Mouse (Mus musculus): Measurements from ENCODE around the gene Gsn. TPM values are rescaled to one million over a fixed set of nuclear protein-coding genes. Genes with fewer than 3 reads are reported as not detected.

Gsn gene
- polyA plus RNA-seq, 1 experiment from 2014 or later: 188 TPM

- Histone ChIP-seq H3K4me1 (ENCODE audit: control insufficient read depth, low read depth, low read length) (no peaks in the 10 kb centered on the region; the same call in none of the 2 replicates), H3K9me3 (replicated peaks; ENCODE audit: control insufficient read depth, low read length) (no peaks in the 10 kb centered on the region), H3K27me3 (ENCODE audit: control insufficient read depth, insufficient read depth, low read depth, low read length) (peaks cover 16% of the 10 kb centered on the region), H3K4me2 (ENCODE audit: low read depth, low read length) (no peak overlapping the region), H3K27ac (ENCODE audit: low read length) (no peak overlapping the region), H3K36me3 (ENCODE audit: control insufficient read depth, insufficient read depth) (no peaks in the 10 kb centered on the region), H3K4me3 (ENCODE audit: low read depth, low read length) (no peak overlapping the region), H3K9ac (ENCODE audit: low read depth, low read length) (no peak overlapping the region)
- ATAC-seq (ENCODE audit: low read depth): peak; percentile 19; the same call in 1 of the 2 replicates
- 56% methylated on average over 7 of the region's 7 CpGs for WGBS (ENCODE audit: insufficient replicate concordance)
These were observed 22.4 kb downstream of the Gsn start for GRCm38 (mm10) chr2:35278371-35279210.

GRCm38 (mm10) chr2:35280001-35280400 is 23.8 kb downstream of the Gsn start:
- peak; percentile 68 for ATAC-seq (ENCODE audit: low read depth)
- H3K4me1 ChIP-seq (ENCODE audit: control insufficient read depth, low read depth, low read length): no peaks in the 10 kb centered on the region; the same call in none of the 2 replicates
- WGBS (ENCODE audit: insufficient replicate concordance): 48% methylated on average over 3 of the region's 3 CpGs
- H3K4me3 ChIP-seq (ENCODE audit: low read depth, low read length): no peak overlapping the region
- H3K36me3 ChIP-seq (ENCODE audit: control insufficient read depth, insufficient read depth): no peaks in the 10 kb centered on the region
- H3K9ac ChIP-seq (ENCODE audit: low read depth, low read length): no peak overlapping the region
- no peaks in the 10 kb centered on the region for H3K9me3 ChIP-seq (replicated peaks; ENCODE audit: control insufficient read depth, low read length)
- no peak overlapping the region for H3K4me2 ChIP-seq (ENCODE audit: low read depth, low read length)
- H3K27me3 ChIP-seq (ENCODE audit: control insufficient read depth, insufficient read depth, low read depth, low read length): peaks cover 16% of the 10 kb centered on the region
- H3K27ac ChIP-seq (ENCODE audit: low read length): no peak overlapping the region

- Histone ChIP-seq H3K9me3 (replicated peaks; ENCODE audit: control insufficient read depth, low read length) (no peaks in the 10 kb centered on the region), H3K4me3 (ENCODE audit: low read depth, low read length) (peak overlapping the region; percentile 50), H3K36me3 (ENCODE audit: control insufficient read depth, insufficient read depth) (no peaks in the 10 kb centered on the region; the same call in 1 of the 2 replicates), H3K9ac (ENCODE audit: low read depth, low read length) (peak overlapping the region; percentile 25; the same call in 1 of the 2 replicates), H3K4me1 (ENCODE audit: control insufficient read depth, low read depth, low read length) (no peaks in the 10 kb centered on the region; the same call in none of the 2 replicates), H3K27ac (ENCODE audit: low read length) (no peak overlapping the region), H3K27me3 (ENCODE audit: control insufficient read depth, insufficient read depth, low read depth, low read length) (peaks cover 16% of the 10 kb centered on the region), H3K4me2 (ENCODE audit: low read depth, low read length) (peak overlapping the region; percentile 49)
- peak; percentile 35 for ATAC-seq (ENCODE audit: low read depth)
- 4% methylated on average over 32 of the region's 32 CpGs for WGBS (ENCODE audit: insufficient replicate concordance)
These were observed 26.0 kb downstream of the Gsn start for GRCm38 (mm10) chr2:35282214-35282613.

- no peak overlapping the region for H3K27ac ChIP-seq (ENCODE audit: low read length)
- no peak overlapping the region for H3K9ac ChIP-seq (ENCODE audit: low read depth, low read length)
- no peak overlapping the region for H3K4me2 ChIP-seq (ENCODE audit: low read depth, low read length)
- no peaks in the 10 kb centered on the region; the same call in 1 of the 2 replicates for H3K36me3 ChIP-seq (ENCODE audit: control insufficient read depth, insufficient read depth)
- H3K4me1 ChIP-seq (ENCODE audit: control insufficient read depth, low read depth, low read length): no peaks in the 10 kb centered on the region; the same call in none of the 2 replicates
- ATAC-seq (ENCODE audit: low read depth): no peak
- WGBS (ENCODE audit: insufficient replicate concordance): 52% methylated on average over 4 of the region's 4 CpGs
- H3K4me3 ChIP-seq (ENCODE audit: low read depth, low read length): no peak overlapping the region
- H3K9me3 ChIP-seq (replicated peaks; ENCODE audit: control insufficient read depth, low read length): no peaks in the 10 kb centered on the region
- peaks cover 16% of the 10 kb centered on the region for H3K27me3 ChIP-seq (ENCODE audit: control insufficient read depth, insufficient read depth, low read depth, low read length)
These were observed 27.8 kb downstream of the Gsn start for GRCm38 (mm10) chr2:35283997-35284396.

GRCm38 (mm10) chr2:35285209-35285608 is 29.0 kb downstream of the Gsn start:
- no peak overlapping the region for H3K4me3 ChIP-seq (ENCODE audit: low read depth, low read length)
- H3K27ac ChIP-seq (ENCODE audit: low read length): no peak overlapping the region
- H3K4me2 ChIP-seq (ENCODE audit: low read depth, low read length): no peak overlapping the region
- no peaks in the 10 kb centered on the region; the same call in 1 of the 2 replicates for H3K36me3 ChIP-seq (ENCODE audit: control insufficient read depth, insufficient read depth)
- no peaks in the 10 kb centered on the region; the same call in none of the 2 replicates for H3K4me1 ChIP-seq (ENCODE audit: control insufficient read depth, low read depth, low read length)
- ATAC-seq (ENCODE audit: low read depth): no peak
- WGBS (ENCODE audit: insufficient replicate concordance): 52% methylated on average over 5 of the region's 5 CpGs
- peaks cover 16% of the 10 kb centered on the region for H3K27me3 ChIP-seq (ENCODE audit: control insufficient read depth, insufficient read depth, low read depth, low read length)
- no peaks in the 10 kb centered on the region for H3K9me3 ChIP-seq (replicated peaks; ENCODE audit: control insufficient read depth, low read length)
- H3K9ac ChIP-seq (ENCODE audit: low read depth, low read length): no peak overlapping the region

GRCm38 (mm10) chr2:35287017-35287620 is 30.9 kb downstream of the Gsn start:
- peaks cover 9% of the 10 kb centered on the region for H3K27me3 ChIP-seq (ENCODE audit: control insufficient read depth, insufficient read depth, low read depth, low read length)
- H3K4me2 ChIP-seq (ENCODE audit: low read depth, low read length): no peak overlapping the region
- 77% methylated on average over 12 of the region's 12 CpGs for WGBS (ENCODE audit: insufficient replicate concordance)
- no peaks in the 10 kb centered on the region for H3K9me3 ChIP-seq (replicated peaks; ENCODE audit: control insufficient read depth, low read length)
- no peaks in the 10 kb centered on the region; the same call in 1 of the 2 replicates for H3K4me1 ChIP-seq (ENCODE audit: control insufficient read depth, low read depth, low read length)
- ATAC-seq (ENCODE audit: low read depth): no peak
- no peaks in the 10 kb centered on the region; the same call in 1 of the 2 replicates for H3K36me3 ChIP-seq (ENCODE audit: control insufficient read depth, insufficient read depth)
- H3K9ac ChIP-seq (ENCODE audit: low read depth, low read length): no peak overlapping the region
- no peak overlapping the region for H3K4me3 ChIP-seq (ENCODE audit: low read depth, low read length)
- no peak overlapping the region for H3K27ac ChIP-seq (ENCODE audit: low read length)

- Histone ChIP-seq H3K4me3 (ENCODE audit: low read depth, low read length) (no peak overlapping the region), H3K27me3 (ENCODE audit: control insufficient read depth, insufficient read depth, low read depth, low read length) (no peaks in the 10 kb centered on the region), H3K9me3 (replicated peaks; ENCODE audit: control insufficient read depth, low read length) (no peaks in the 10 kb centered on the region), H3K36me3 (ENCODE audit: control insufficient read depth, insufficient read depth) (no peaks in the 10 kb centered on the region; the same call in 1 of the 2 replicates), H3K9ac (ENCODE audit: low read depth, low read length) (no peak overlapping the region), H3K4me2 (ENCODE audit: low read depth, low read length) (no peak overlapping the region), H3K27ac (ENCODE audit: low read length) (no peak overlapping the region), H3K4me1 (ENCODE audit: control insufficient read depth, low read depth, low read length) (no peaks in the 10 kb centered on the region)
- ATAC-seq (ENCODE audit: low read depth): no peak
- 37% methylated on average over 13 of the region's 13 CpGs for WGBS (ENCODE audit: insufficient replicate concordance)
These were observed 32.8 kb downstream of the Gsn start for GRCm38 (mm10) chr2:35288758-35289635.

GRCm38 (mm10) chr2:35291856-35292255 is 35.7 kb downstream of the Gsn start:
- Histone ChIP-seq H3K4me1 (ENCODE audit: control insufficient read depth, low read depth, low read length) (no peaks in the 10 kb centered on the region), H3K4me3 (ENCODE audit: low read depth, low read length) (no peak overlapping the region), H3K27me3 (ENCODE audit: control insufficient read depth, insufficient read depth, low read depth, low read length) (no peaks in the 10 kb centered on the region), H3K36me3 (ENCODE audit: control insufficient read depth, insufficient read depth) (no peaks in the 10 kb centered on the region), H3K9me3 (replicated peaks; ENCODE audit: control insufficient read depth, low read length) (no peaks in the 10 kb centered on the region), H3K4me2 (ENCODE audit: low read depth, low read length) (no peak overlapping the region), H3K9ac (ENCODE audit: low read depth, low read length) (no peak overlapping the region), H3K27ac (ENCODE audit: low read length) (no peak overlapping the region)
- whole genome bisulfite sequencing (ENCODE audit: insufficient replicate concordance): 9% methylated on average over 3 of the region's 3 CpGs
- ATAC-seq (ENCODE audit: low read depth): no peak
